Comparison of ENCODE assay signal across 9 mouse cellular contexts in the genomic region with DNA sequence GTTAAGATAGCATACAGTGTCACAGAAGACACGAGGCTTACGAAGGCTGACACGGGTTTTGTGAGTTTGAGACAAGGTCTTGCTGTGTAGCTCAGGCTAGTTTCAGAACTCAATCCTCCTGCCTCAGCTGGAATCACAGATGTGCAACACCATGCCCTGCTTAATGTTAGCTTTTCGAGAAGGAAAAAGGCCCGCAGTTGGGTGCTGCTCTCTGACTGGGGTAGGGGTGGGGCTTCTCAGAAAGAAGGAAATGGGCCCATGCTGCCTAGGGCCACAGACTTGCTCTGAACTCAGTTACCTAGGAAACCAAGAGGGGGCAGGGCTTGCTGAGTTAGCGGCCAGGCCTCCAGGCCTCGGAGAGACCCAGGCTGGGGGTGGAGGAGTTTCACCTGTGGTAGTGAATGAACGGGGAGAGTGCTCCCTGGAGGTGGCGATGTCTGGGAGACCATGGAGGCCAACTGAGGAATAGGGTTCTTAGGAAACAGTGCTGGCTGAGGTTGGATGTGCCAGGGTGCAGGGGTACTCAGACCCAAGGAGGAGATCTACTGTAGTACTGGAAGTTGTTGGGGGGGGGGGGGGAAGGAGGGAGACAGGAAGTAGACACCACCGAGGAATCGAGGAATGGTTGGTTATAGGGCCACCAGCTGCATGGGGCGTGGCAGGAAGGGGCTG.
DNase-seq lines count a peak whose midpoint lies in the region; ATAC-seq and TF ChIP-seq lines count a peak whose summit lies in the region.
"Had no signal": no experiment of that assay in that cellular context is flagged by ENCODE, and none has a peak within 500 bp of the region (broad histone marks: within the 10 kb centered on the region; RNA-seq: fewer than 3 reads in every experiment).

No protein-coding gene starts in this region.

- no peak for TF ChIP-seq CTCF in heart, postnatal 0 days (IDR thresholded peaks at IDR 0.05; ENCODE audit: low read depth)

- no peak overlapping the region for H3K9ac ChIP-seq in heart, postnatal 0 days (replicated peaks; ENCODE audit: low read depth, low read length)

- H3K4me2 ChIP-seq in heart, postnatal 0 days (ENCODE audit: low read depth, low read length) = no peak overlapping the region; the same call in 1 of the 2 replicates

- H3K27me3 ChIP-seq in heart, postnatal 0 days (ENCODE audit: control insufficient read depth, insufficient read depth, low read length) = no peaks in the 10 kb centered on the region

- no peak for TF ChIP-seq EP300 in heart, postnatal 0 days (IDR thresholded peaks at IDR 0.05; ENCODE audit: low read depth)

- no peaks in the 10 kb centered on the region for H3K36me3 ChIP-seq in heart, postnatal 0 days (replicated peaks; ENCODE audit: control insufficient read depth, insufficient read depth, low read length)

- peak overlapping the region; percentile 20; the same call in 1 of the 2 replicates for H3K27ac ChIP-seq in heart, postnatal 0 days (ENCODE audit: low read depth)

- H3K9me3 ChIP-seq in heart, postnatal 0 days (replicated peaks; ENCODE audit: control insufficient read depth, low read length) = no peaks in the 10 kb centered on the region

- no peak overlapping the region for H3K4me3 ChIP-seq in heart, postnatal 0 days (ENCODE audit: low read depth, low read length)
- H3K4me3 ChIP-seq: erythroblast, embryonic 14.5 days had no signal

- H3K4me1 ChIP-seq in heart, postnatal 0 days (ENCODE audit: control insufficient read depth, insufficient read depth) = peaks cover 24% of the 10 kb centered on the region

- WGBS in heart, postnatal 0 days = 56% methylated on average over 12 of the region's 12 CpGs

- ATAC-seq in heart, postnatal 0 days (ENCODE audit: insufficient read depth, low read depth) = no peak
- ATAC-seq in erythroid progenitor cell, adult 5-6 weeks (replicated peaks; ENCODE audit: low FRiP score, poor library complexity, severe bottlenecking) = no peak

- peak; percentile 89 for DNase-seq in 416B (ENCODE audit: low read depth)
- DNase-seq in CD4-positive helper T cell, adult 2 months (ENCODE audit: low read depth, low spot score) = peak; percentile 96
- DNase-seq in heart, postnatal 0 days (ENCODE audit: low spot score) = no peak
- peak; percentile 71 to 76 for DNase-seq in lung, postnatal 4 days
- DNase-seq in left cerebral cortex, adult 18-20 months (ENCODE audit: low spot score in 2 of 2) = no peak
- no peak for DNase-seq in cerebellum, adult 8-10 months
- no peak for DNase-seq in gastrocnemius, adult 18-20 months (ENCODE audit: low spot score)

Comparison
In these comparisons a context has a peak if more than half of its experiments do, and no peak if none do; other contexts are left out.
1. DNase-seq: peak in 416B (single experiment), CD4-positive helper T cell, adult 2 months (single experiment) and lung, postnatal 4 days (2 of 2); none in heart, postnatal 0 days (single experiment), left cerebral cortex, adult 18-20 months (0 of 2), cerebellum, adult 8-10 months (single experiment) and gastrocnemius, adult 18-20 months (single experiment).